Mouse (Mus musculus) stomach, postnatal 0 days (tissue): ENCODE measurements around the gene Med12l. TPM values are rescaled to one million over a fixed set of nuclear protein-coding genes. Genes with fewer than 3 reads are reported as not detected.

Source experiments
- ATAC-seq: fragments of 200-750 bp; cut with Nextera tagmentation; 2 replicates; pipeline ENCODE4 v1.8.0; 2017; ENCODE audit not compliant: low FRiP score, low TSS enrichment
- DNase-seq: peaks from one replicate; pipeline ENCODE4 v3.0.0-alpha.2; 2016; ENCODE audit warnings: low spot score
- H3K27ac ChIP-seq: fragments of 300-500 bp; sonication (generic); replicated peaks from 2 replicates; pipeline ENCODE4 v1.5.1; 2014; ENCODE audit warnings: mild to moderate bottlenecking, control low read depth
- H3K27me3 ChIP-seq: fragments of 300-500 bp; sonication (generic); 2 replicates; pipeline ENCODE4 v1.6.1; 2014; ENCODE audit warnings: low read length; ENCODE audit not compliant: control insufficient read depth, insufficient read depth
- H3K36me3 ChIP-seq: fragments of 300-500 bp; sonication (generic); 2 replicates; pipeline ENCODE4 v1.6.1; 2014; ENCODE audit warnings: low read length, mixed read lengths; ENCODE audit not compliant: control insufficient read depth, insufficient read depth
- H3K4me1 ChIP-seq: fragments of 300-500 bp; sonication (generic); replicated peaks from 2 replicates; pipeline ENCODE4 v1.6.1; 2014; ENCODE audit warnings: antibody characterized with exemption; ENCODE audit not compliant: control insufficient read depth, insufficient read depth
- H3K4me2 ChIP-seq: fragments of 300-500 bp; sonication (generic); replicated peaks from 2 replicates; pipeline ENCODE4 v1.6.1; 2014; ENCODE audit warnings: low read depth, mild to moderate bottlenecking, control low read depth, moderate library complexity
- H3K4me3 ChIP-seq: fragments of 300-500 bp; sonication (generic); 2 replicates; pipeline ENCODE4 v1.5.1; 2014; ENCODE audit warnings: low read depth, low read length, control low read depth
- H3K9ac ChIP-seq: fragments of 300-500 bp; sonication (generic); 2 replicates; pipeline ENCODE4 v1.6.1; 2014; ENCODE audit warnings: mild to moderate bottlenecking, low read length, control low read depth, mixed read lengths
- H3K9me3 ChIP-seq: fragments of 300-500 bp; sonication (generic); 2 replicates; pipeline ENCODE4 v1.6.1; 2016; ENCODE audit warnings: low read length; ENCODE audit not compliant: control insufficient read depth
- CTCF ChIP-seq: IDR thresholded peaks from 2 replicates; pipeline ENCODE4 v1.5.1; 2016; ENCODE audit warnings: antibody characterized with exemption, low read depth, mild to moderate bottlenecking, moderate library complexity
- EP300 ChIP-seq: optimal IDR thresholded peaks from 2 replicates; pipeline ENCODE3; 2016; ENCODE audit warnings: antibody characterized with exemption
- WGBS: fragments of 180-500 bp; shearing (Covaris S2); extraction: QIAGEN DNeasy Blood & Tissue Kit; methylation state at CpG from one replicate; pipeline ENCODE4 v1.1.7; 2014; 5-methylcytosine and 5-hydroxymethylcytosine counted together
- polyA plus RNA-seq: library from polyadenylated mRNA; unstranded; fragments of >200 nt; fragmentation: Nextera tagmentation; extraction: Ambion mirVana; gene quantifications from 2 replicates; pipeline ENCODE4 v1.2.1, GENCODE M21; 2015

Med12l gene
- polyA plus RNA-seq, 1 experiment from 2014 or later: 0.25 TPM

- ATAC-seq: no peak
- WGBS: 78% methylated on average over 5 of the region's 5 CpGs
- Histone ChIP-seq H3K27ac (no peak overlapping the region), H3K9ac (no peak overlapping the region), H3K4me3 (no peak overlapping the region), H3K27me3 (no peaks in the 10 kb centered on the region), H3K9me3 (no peaks in the 10 kb centered on the region), H3K4me1 (no peaks in the 10 kb centered on the region), H3K36me3 (no peaks in the 10 kb centered on the region), H3K4me2 (no peak overlapping the region)
- no peak for DNase-seq
- TF ChIP-seq CTCF (no peak), EP300 (no peak)
These were observed 288.0 kb downstream of the Med12l start for GRCm38 (mm10) chr3:59293437-59294199.

DNA sequence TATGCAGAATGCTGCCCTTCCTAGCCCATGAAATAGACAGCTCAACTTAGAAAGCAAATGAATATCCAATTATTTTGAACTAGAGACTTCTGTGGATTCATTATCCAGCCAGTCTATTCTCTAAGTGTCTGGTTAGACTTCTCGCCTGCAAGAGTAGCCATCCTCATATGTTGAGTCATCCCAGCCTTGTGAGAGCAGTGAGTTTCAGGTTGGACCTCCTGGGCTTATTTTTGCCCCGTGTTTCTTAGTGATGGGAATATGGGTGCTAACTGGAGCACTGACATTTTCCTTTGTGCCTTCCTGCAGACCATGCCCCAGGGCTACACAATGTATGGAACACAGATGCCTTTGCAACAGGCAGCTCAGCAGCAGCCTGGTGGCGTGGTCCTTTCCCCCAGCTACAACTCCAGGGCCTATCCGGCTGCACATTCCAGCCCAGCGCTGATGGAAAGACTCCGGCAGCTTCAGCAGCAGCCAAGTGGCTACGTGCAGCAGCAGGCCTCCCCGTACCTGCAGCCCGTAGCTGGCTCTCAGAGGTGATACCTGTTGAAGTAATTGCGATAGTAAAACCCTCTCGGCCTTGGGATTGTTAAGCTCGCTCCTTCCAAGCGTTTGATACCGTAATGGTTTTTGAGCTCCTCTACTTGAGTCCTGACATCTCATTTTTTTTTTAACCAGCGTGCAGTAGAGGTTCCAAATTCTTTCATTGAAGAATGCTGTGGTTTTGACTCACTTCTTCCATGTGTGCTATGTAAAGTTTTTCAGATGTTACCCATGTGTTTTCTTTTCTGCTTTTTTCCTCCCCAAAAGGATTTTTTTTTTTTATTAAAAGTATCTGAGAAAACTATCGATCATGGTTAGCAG, 290.3 kb downstream of the Med12l start:
- H3K27me3 ChIP-seq: no peaks in the 10 kb centered on the region
- H3K9ac ChIP-seq: no peak overlapping the region
- ATAC-seq (no peak), DNase-seq (no peak)
- 80% methylated on average over 16 of the region's 16 CpGs for WGBS
- H3K9me3 ChIP-seq: no peaks in the 10 kb centered on the region
- H3K27ac ChIP-seq: no peak overlapping the region
- H3K4me2 ChIP-seq: no peak overlapping the region
- TF ChIP-seq EP300 (no peak), CTCF (no peak)
- no peaks in the 10 kb centered on the region for H3K36me3 ChIP-seq
- no peaks in the 10 kb centered on the region for H3K4me1 ChIP-seq
- no peak overlapping the region for H3K4me3 ChIP-seq

DNA sequence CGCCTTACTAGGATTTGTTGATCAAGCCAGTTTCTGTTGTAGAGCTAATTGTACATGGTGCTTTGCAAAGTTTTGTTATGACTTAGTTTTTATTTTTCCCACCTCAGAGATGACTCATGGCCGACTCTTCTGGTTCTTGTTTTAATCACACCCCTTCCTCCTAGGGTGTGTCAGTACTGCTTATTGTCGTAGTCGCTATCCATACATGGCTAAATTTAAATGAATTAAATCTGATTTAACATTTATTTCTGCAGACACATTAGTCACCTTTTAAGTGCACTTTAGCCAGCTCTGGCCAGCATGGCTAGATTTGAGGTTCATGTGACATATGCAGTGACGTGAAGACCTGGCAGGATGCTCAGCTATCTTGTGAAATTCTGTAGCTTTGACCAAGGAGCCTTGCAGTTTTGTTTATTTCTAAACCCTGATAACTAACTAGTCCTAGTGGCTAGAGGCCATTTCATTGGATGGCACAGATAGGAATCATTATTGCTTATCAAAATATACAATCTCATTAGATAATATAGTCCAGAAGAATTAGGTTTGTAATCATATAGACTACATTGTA, 291.0 kb downstream of the Med12l start:
- DNase-seq (no peak), ATAC-seq (no peak)
- H3K4me3 ChIP-seq: no peak overlapping the region
- no peak overlapping the region for H3K27ac ChIP-seq
- H3K4me2 ChIP-seq: no peak overlapping the region
- H3K36me3 ChIP-seq: no peaks in the 10 kb centered on the region
- no peak overlapping the region for H3K9ac ChIP-seq
- no peak for TF ChIP-seq EP300
- TF ChIP-seq CTCF: no peak
- H3K27me3 ChIP-seq: no peaks in the 10 kb centered on the region
- H3K9me3 ChIP-seq: no peaks in the 10 kb centered on the region
- 74% methylated on average over 5 of the region's 5 CpGs for WGBS
- no peaks in the 10 kb centered on the region for H3K4me1 ChIP-seq

GRCm38 (mm10) chr3:59297653-59298052, 292.0 kb downstream of the Med12l start:
- H3K9ac ChIP-seq: no peak overlapping the region
- H3K4me2 ChIP-seq: no peak overlapping the region
- H3K36me3 ChIP-seq: no peaks in the 10 kb centered on the region
- no peaks in the 10 kb centered on the region for H3K4me1 ChIP-seq
- ATAC-seq: no peak
- no peaks in the 10 kb centered on the region for H3K9me3 ChIP-seq
- H3K27ac ChIP-seq: no peak overlapping the region
- DNase-seq: no peak
- WGBS: 80% methylated on average over 16 of the region's 16 CpGs
- no peaks in the 10 kb centered on the region for H3K27me3 ChIP-seq
- no peak for TF ChIP-seq CTCF
- no peak for TF ChIP-seq EP300
- H3K4me3 ChIP-seq: no peak overlapping the region

GRCm38 (mm10) chr3:59304944-59305343, 299.3 kb downstream of the Med12l start:
- Histone ChIP-seq H3K27ac (no peak overlapping the region), H3K9ac (no peak overlapping the region), H3K36me3 (no peaks in the 10 kb centered on the region), H3K4me3 (no peak overlapping the region), H3K27me3 (no peaks in the 10 kb centered on the region), H3K4me2 (no peak overlapping the region), H3K9me3 (no peaks in the 10 kb centered on the region), H3K4me1 (no peaks in the 10 kb centered on the region)
- no peak for TF ChIP-seq EP300
- no peak for TF ChIP-seq CTCF
- DNase-seq: no peak
- no peak for ATAC-seq
- WGBS: 93% methylated on average over 5 of the region's 5 CpGs

DNA sequence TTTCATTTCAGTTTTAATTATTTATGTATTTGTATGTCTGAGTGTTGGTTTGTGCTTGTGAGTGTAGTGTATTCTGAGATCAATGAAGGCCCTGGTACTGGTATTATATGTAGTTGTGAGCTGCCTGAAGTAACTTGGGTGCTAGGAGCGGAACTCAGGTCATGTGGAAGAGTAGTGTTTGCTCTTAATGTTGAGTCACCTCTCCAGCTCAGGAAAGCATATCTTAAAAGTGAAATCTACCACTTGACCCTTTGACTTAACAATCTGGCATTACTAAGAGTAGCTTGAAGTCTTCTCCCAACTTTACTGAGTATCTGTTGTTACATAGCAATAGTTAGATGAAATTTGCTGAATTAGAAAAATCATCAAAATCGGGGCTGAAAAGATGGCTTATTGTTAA, 299.9 kb downstream of the Med12l start:
- WGBS: 89% methylated on average over 2 of the region's 2 CpGs
- ATAC-seq (no peak), DNase-seq (no peak)
- H3K4me3 ChIP-seq: no peak overlapping the region
- H3K4me2 ChIP-seq: no peak overlapping the region
- no peaks in the 10 kb centered on the region for H3K9me3 ChIP-seq
- H3K4me1 ChIP-seq: no peaks in the 10 kb centered on the region
- TF ChIP-seq EP300 (no peak), CTCF (no peak)
- no peaks in the 10 kb centered on the region for H3K27me3 ChIP-seq
- no peaks in the 10 kb centered on the region for H3K36me3 ChIP-seq
- H3K9ac ChIP-seq: no peak overlapping the region
- no peak overlapping the region for H3K27ac ChIP-seq
